Mouse (Mus musculus): ENCODE measurements around the gene Srsf4.

Gene Srsf4

DNA sequence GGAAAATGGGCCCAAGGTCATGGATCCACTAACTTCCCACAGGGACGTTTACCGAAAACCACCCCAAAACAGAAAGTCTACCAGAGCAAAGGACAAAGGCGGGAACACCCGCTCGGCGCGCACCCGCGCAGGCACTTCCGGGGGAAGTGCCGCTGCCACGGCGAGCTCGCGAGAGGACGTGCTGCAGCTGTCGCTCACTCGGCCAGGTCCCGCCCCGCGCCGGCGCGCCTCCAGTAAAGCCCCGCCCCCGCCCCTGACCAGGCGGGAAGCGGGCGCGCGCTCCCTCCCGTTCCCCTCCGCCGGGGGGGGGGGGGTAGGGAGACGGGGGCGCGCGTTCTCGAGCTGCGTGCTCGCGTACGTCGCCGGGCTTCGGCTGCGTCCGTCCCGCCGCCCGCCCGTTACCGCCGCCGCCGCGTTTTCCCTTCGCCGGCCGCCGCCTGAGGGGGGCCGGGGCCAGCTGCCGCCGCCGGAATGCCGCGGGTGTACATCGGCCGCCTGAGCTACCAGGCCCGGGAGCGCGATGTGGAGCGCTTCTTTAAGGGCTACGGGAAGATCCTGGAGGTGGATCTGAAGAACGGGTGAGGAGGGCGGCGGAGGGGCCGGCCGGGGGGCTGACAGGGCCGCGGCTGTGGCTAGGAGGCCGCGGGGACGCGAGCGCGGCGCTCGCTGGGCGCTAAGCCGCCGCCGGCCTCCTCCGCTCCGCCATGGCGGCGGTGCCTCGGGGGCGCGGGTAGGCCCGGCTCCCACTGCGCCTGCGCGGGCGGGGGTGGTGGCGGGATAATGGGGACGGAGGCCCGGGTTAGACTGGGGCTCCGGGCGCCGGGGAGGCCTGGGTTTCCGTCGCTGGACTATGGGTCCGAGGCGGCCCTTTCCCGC, at the start of gene Srsf4:
TSS of gene Srsf4 (plus strand) at position 325 of the 876 bp plus-strand sequence.
- DNase-seq (ENCODE audit: low spot score in 2 of 2): peak; percentile 94 to 97

DNA sequence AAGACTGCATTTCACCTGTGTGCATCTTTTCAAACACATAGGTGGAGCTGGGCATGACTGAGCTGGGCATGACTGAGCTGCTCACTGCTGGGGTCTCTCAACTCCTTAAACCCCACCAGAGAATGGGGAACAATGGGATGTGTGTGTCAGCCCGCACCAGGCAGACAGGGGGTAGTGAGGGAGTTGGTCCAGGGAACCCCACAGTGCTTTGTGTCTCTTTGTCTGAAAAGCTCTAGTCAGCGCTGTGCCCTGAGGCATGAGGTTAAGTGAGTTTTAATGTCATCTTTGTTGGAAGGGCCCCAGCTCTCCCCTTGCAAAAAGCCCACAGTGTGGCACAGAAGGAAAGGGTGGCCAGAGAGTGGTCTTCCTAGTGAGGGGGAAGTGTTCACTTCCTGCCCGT, 48.5 kb upstream of the Srsf4 start:
- no peak for DNase-seq (ENCODE audit: low spot score in 2 of 2)

DNA sequence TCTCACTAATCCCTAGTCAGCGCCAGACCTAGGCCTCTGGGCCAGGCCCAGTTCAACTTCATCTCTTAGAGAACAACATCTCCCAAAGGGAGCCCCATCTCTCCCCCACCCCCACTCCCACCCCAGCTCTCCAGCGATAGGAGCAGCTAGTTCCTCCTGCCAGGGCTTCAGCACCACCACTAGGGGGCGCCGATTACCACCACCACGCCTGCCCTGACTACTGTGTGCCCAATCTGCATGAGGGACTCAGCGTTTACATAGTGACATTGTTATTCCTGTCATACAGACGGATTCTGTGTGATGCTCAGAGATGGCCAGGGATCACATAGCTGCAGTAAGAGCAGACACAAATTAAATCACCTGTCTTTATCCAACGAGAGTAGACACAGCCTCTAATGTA, 47.6 kb upstream of the Srsf4 start:
- peak; percentile 63 to 86 for DNase-seq (ENCODE audit: low spot score in 2 of 2)

DNA sequence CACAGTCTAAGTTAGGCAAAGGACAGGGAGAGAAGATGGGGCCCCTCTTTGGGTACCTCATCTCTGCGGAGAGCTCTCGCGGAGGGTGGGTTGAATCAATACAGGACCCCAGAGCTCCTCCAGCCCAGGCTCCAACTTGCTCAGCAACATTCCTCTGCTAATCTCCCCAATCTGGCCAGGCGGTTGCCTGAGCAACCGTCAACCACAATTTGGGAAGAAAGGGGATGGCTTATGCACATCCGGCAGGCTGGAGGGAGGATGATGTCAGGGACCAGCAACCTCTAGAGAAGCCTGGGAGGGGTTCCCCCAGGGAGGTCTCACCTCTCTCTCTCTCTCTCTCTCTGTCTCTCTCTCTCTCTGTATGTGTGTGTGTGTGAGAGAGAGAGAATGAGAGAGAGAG, 46.5 kb upstream of the Srsf4 start:
- DNase-seq (ENCODE audit: low spot score in 2 of 2): no peak

DNA sequence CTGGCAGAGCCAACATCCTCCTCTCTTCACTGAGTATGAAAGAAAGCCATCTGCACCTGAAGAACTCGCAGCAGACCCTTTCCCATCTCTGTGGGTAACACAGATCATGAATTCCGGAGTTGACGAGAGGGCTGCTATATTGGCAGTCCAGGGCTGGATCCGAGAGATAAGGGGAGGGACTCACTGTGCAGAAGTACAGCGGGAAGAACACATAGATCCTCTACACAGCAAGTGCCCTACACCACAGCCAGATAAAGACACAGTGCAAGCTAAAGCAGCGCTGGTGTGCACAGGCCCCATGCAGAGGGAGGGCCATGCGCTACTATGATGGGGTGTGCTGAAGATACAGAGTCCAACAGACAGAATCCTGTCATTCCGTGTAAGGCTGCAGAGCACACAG, 44.3 kb upstream of the Srsf4 start:
- no peak for DNase-seq (ENCODE audit: low spot score in 2 of 2)

DNA sequence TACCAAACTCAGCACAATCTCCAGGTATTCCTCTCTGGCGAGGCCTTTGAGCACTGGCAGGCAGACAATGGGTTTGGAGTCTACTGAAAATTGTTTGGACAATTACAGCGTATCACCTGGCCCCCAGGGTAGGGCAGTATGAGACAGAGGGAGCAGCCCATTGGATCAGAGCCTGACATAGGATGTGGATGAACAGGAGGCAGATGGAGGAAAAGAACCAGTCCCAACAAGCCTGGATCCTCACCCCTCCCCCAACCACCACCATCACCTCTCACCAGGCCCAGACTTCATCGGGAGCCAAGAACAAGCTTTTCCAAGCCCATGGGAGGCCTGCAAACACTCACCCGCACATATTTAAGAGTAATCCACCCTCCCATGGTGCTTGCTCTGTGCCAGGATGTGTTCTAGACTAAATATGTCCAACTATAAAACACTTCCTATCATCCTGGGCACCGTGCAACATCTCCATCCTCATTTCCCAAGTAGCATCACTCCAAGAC, 41.8 kb upstream of the Srsf4 start:
- no peak for DNase-seq (ENCODE audit: low spot score in 2 of 2)

DNA sequence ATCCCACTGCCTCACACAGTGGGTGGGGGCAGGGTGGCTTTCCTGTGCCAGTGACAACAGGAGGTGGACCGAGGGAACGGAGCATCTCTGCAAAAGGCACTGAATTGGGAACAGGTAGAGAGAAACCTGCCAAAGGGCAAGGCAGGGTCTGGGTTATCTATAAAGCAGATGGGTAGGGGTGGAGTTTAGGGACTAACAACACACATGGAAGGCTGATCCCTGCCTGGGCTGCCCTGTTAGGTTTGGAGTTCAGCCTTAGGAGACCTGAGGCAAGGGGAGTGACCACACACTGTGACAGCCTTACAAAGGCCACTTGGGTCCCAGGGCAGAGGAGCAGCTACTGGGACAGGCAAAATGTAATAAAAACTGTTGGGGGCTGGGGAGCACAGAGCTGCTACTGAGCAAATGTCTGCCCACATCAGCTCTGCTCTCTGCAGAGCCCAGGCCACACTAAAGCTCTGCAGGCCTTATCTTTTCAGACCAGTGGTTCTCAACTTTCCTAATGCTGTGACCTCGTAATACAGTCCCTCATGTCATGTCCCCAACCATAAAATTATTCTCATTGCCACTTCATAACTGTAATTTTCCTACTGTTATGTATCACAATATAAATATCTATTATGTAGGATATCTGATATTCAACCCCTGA, 40.5 kb upstream of the Srsf4 start:
- no peak for DNase-seq (ENCODE audit: low spot score in 2 of 2)

DNA sequence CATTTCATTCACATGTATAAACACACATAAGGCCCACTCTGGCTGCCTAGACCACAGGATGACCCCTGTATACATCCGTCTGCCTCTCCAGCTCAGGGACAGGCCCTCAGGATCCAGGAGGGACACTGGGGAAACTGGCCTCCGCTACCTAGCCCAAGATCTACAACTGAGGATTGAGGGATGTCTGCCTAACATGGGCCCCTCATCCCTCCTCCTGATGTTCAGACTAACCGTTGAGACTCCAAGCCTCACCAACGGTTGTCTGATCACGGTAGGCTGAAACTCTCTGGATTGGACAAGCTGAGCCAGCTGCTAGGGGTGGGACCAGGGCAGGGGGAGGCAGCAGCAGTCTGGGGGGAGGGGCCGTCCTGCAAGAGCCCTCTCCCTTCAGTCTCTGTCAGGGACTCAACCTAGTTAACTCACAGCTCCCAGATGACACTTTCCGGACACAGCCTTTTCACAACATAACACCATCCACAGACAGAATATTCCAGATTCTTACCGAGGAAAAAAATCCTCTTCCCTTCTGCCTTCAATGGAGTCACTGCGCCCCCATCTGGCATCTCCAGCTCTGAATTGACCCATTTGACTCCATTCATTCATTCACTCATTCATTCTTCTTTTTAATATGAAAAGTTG, 39.3 kb upstream of the Srsf4 start:
- DNase-seq (ENCODE audit: low spot score in 2 of 2): no peak

DNA sequence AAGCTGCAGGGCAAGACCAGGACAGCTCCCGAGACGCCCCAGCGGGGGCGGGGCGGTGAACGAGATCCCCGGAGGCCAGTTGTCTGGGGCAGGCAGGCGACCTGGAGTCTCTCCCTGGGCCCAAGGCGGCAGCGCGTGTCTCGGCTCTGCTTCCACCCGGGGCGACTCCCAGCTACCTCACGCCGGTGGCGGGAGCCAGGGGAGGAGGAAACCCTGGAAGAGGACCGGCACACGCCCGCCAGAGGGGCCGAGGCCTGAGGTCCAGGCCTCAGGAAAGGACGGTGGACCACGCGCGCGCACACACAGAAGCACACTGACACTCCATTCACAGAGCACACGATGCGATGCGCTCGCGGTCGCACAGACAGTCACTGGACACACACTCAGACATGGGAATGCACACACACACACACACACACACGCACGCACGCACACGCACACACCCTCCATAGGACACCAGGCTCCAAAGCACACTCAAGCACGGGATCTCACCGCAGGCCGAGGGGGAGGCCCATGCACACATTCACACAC, 37.0 kb upstream of the Srsf4 start:
- DNase-seq (ENCODE audit: low spot score in 2 of 2): peak in 1 of 2 experiments; percentile 73

DNA sequence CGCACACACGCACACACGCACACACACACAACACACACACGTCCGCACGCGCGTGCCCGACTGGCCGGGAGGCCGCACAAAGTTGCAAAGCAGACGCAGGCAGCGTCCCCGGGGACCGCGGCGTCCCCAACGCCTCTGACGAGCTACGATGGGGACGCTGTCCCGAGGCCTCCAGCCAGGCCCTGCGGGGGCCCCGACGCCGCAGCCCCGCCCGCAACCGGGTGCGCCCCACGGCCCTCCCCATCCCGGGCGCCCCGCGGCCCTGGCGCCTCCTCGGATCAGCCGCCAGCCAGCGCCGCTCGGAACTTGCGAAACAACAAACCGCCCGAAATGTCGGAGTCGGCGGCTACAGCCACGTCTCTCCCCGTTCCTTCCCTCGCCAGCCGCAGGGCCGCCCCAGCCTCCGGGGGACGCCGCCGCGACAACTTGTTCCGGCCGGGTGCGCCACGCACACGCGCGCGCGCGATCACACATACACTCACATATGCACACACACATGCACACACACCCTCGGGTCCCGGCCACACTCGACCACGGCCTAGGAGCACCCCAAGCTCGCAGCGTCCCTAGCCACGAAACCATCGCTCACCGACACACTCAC, 36.4 kb upstream of the Srsf4 start:
- peak; percentile 42 to 73 for DNase-seq (ENCODE audit: low spot score in 2 of 2)

DNA sequence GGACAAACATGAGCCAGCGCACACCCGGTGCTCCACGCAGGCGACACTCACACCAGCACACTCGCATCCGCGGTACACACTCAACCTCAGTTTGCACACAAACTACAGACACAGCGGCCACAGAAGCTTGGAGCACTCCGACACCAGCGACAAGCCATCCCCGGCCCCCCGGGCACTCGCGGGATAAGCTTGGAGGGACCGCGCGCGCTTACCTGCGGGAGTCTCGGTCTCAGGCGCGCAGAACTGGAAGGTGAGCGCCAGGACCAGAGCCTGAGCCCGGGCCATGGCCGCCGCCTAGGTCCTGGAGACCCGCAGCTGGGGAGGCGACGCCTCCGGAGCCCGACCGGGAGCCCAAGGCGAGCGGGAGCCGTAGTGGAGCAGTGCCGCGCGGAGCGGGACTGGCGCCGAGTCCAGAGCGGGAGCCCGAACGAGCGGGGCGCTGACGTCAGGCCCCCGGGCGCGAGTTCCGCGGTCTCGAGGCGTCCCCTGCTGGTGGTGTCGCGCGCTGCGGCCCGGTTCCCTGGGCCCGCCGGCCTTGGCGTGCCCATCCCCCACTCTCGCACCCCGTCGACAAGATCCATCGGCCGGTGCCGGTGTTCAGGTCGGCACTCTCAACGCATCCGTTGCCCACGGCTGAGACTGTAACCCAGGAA, 35.4 kb upstream of the Srsf4 start, which contains the start of gene Ptpru:
TSS of gene Ptpru (minus strand) at position 417 of the 653 bp plus-strand sequence.
- peak; percentile 83 to 96 for DNase-seq (ENCODE audit: low spot score in 2 of 2)

DNA sequence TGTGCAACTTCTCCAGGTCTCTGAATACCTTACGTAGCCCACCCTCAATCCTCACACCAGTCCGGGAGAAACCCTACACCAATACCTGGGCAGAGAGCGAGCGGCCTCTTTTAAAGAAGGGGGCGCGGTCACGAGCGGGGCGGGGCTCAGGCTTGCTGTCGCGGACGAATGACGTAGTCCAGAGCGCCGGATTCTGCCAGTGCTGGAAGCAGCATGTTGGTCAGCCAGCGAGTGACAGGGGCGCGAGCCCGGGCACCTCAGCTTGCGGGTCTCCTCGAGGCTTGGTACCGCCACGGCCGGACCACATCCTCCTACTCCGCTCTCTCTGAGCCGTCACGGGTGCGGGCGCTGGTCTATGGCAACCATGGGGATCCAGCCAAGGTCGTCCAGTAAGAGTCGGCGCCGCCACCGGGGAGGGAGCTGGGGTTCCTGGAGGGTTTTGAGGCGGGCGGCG, 30.1 kb upstream of the Srsf4 start, which contains the start of gene Mecr:
TSS of gene Mecr (plus strand) at position 181 of the 454 bp plus-strand sequence.
- peak; percentile 92 to 97 for DNase-seq (ENCODE audit: low spot score in 2 of 2)

DNA sequence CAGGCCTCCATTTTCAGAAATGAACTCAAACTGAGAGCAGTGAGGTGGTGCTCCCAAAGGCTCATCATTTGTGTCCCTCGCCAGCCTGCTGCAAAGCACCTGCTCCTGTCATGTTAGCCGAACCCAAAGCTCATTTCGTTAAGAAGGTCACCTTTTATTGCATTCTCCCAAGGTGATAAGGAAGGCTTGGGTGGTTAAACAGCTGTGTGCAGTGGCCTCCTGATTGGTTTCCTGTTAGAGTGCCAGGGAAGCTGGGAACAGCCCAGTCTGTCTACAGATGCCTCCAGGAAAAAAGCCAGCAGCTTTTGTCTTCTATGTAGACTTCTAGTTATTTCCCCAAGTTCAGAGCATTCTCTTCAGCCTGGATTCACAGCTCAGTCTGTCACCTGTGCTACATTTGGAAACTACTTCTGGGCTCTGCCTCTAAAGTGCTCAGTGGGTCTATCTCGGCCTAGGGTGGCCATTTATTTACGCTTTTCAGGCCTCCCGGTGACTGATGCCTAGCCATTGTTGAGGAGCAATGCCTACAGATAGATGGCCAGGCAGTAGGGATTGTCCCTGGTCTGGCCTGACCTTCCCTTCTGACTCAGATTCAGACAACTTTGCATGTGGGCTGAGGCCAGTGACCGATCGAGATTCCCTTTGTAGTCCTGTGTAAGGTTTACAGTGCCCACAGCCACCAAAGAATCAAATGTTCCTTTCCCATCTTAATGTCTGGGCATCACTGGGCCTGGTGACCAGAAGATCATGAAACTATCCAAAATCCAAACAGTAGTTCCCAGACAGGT, 27.2 kb upstream of the Srsf4 start:
- no peak for DNase-seq (ENCODE audit: low spot score in 2 of 2)

DNA sequence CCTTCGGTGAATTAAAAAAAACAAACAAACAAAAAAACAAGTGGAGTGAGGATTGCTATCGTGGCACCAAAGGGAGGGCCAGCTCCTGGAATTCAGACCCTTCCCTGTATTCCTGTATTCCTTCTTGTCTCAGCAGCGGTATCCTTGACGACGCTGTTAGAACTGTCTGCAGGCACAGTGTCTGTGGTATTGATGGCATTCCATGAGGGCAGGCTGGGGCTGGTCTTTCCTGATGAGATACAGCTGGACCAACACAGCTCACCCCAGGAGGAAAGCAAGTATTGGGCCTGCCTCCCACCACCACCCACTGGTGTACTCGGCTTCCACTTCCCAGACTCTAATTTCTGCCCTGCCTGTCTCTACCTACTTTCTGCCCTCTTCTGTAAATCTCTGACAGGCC, 25.3 kb upstream of the Srsf4 start:
- no peak for DNase-seq (ENCODE audit: low spot score in 2 of 2)

DNA sequence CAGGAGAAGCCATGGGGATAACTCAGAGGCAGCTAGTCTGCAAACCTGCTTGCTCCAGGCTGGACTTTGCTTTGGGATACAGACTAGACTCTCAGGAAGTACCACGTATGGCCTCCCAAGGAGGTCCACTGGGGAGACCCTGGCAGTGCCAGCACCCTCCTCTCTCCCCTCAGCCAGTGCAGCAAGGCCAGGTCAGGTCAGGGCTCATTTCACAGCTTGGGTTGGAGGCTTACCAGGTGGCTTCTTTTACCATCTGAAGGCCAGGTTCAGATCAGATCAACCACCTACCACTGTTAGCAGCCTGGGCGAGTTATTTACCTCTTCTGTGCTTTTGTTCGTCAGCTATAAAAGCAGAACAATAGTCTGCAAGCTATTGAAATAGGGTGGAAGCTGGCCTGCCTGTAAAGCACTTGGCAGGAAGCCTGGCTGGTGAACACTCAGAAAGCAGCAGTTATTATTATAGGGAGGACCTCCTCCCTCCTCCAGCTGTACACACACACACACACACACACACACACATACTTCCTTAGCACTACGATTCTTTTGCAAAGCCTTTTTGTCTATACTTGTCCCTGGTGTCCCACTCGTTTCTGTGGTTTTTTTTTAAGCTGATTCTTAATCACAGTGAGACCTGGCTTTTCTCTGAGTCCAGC, 23.3 kb upstream of the Srsf4 start:
- no peak for DNase-seq (ENCODE audit: low spot score in 2 of 2)

DNA sequence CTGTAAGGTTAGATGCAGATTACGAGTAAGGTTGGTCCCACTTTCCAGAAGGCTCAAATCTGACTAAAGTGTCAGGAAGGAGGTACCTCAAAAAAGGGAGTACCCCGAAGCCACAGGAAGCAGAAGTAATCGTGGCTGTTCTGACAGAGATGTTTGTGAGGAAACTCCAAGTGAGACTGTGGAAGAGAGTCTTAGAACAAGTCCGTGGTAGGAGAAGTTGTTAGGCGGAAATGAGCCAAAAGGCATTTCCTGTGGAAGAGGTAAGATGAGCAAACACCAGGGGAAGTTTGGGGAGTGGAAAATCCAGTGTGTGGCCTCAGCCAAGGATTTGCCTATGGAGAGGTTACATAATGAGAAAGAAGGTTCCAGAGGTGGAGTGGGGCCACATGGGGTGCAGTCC, 18.5 kb upstream of the Srsf4 start:
- DNase-seq (ENCODE audit: low spot score in 2 of 2): no peak

DNA sequence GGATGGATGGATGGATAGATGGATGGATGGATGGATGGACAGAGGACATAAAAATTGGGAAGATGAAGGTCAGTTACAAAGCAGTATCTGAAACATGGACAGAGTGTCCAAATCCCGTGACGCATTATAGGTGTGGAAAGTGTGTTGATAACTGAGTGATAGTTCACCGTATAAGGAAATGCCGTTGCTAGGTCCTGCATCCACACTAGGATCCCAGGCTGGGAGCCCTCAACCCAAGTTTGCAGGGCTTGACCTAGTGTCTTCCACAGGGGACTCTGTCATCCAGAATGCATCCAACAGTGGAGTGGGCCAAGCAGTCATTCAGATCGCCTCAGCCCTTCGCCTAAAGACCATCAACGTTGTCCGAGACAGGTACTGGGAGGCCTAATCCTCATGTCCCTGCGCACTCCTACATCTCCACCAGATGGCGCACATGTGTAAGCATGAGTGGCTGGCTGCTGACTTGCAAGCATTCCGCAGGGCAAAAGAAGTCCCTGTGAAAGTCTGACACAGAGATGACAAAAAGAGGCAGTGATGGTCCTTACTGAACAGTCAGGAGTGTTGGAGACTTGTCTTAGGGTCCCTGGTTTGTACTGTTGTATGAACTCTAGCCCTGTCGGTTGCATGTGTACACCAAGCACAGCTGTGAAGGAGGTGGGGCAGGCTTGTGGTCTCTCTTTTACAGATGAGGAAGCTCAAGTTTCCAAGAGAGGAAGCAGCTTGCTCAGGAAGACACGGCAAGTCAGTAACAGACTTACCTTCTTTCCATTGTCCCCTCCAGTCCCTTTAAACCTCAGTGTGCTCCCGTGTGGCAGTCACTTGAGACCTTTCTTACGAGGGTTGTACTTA, 12.7 kb upstream of the Srsf4 start:
- peak; percentile 82 to 91 for DNase-seq (ENCODE audit: low spot score in 2 of 2)

DNA sequence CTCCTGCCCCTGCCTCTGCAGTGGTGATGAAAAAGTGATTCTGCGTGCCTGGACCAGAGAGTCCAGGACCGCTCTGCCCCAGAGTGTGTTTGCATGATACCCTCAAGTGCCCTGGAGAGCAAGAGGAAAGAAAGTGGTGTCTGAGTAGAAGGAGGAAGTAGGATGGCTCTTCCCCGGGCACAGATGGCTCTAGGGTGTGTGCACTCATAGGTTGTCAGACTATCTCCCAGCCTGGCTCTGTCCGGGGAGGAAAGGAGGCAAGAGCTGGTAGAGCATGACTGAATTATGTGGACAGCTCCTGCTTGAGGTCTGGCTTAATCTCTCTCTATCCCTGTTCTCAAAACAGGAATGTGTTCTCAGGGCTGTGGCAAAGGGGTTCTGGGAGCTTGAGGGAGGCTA, 12.1 kb upstream of the Srsf4 start:
- DNase-seq (ENCODE audit: low spot score in 2 of 2): no peak

Measured in spleen, postnatal 4 days (tissue).